ENCODE assay signal across 27 mouse cellular contexts in the genomic region with DNA sequence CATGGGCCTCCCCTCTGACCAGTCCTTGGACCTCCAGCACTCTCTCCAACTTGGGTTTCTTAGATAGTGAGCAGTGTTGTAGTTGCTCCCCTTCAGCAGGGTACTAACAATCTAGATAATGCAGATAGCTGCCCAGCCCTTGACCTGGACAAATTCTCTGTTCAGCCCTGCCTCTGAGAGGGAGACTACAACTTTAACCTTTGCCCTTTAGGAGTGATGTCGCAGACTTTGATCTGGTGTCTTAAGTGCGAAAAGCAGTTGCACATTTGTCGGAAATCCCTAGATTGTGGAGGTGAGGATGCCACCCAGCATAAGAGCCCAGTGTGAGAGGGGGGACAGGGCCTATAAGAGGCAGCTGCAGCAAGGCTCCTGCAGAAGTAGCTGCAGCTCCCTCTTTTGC. TPM values are rescaled to one million over a fixed set of nuclear protein-coding genes. Genes with fewer than 3 reads are reported as not detected.
"Had no signal": no experiment of that assay in that cellular context is flagged by ENCODE, and none has a peak within 500 bp of the region (broad histone marks: within the 10 kb centered on the region; RNA-seq: fewer than 3 reads in every experiment).

No protein-coding gene starts in this region.

- H3K9ac ChIP-seq: forebrain, postnatal 0 days; heart, embryonic 13.5 days; heart, embryonic 15.5 days; hindbrain, embryonic 14.5 days; kidney, embryonic 15.5 days; limb, embryonic 12.5 days; liver, embryonic 13.5 days had no signal

- H3K4me2 ChIP-seq: heart, embryonic 13.5 days; heart, embryonic 15.5 days; hindbrain, embryonic 14.5 days; kidney, embryonic 15.5 days; limb, embryonic 12.5 days; liver, embryonic 11.5 days; liver, embryonic 13.5 days had no signal

- ATAC-seq: forebrain, postnatal 0 days; hindbrain, postnatal 0 days; intestine, embryonic 16.5 days had no signal

- H3K36me3 ChIP-seq: heart, embryonic 10.5 days; heart, embryonic 13.5 days; heart, embryonic 15.5 days; kidney, embryonic 15.5 days; limb, embryonic 10.5 days; limb, embryonic 12.5 days; liver, embryonic 13.5 days had no signal

- H3K4me3 ChIP-seq: heart, embryonic 10.5 days; heart, embryonic 13.5 days; heart, embryonic 15.5 days; kidney, embryonic 15.5 days; limb, embryonic 10.5 days; limb, embryonic 12.5 days; liver, embryonic 13.5 days had no signal

- H3K9me3 ChIP-seq: heart, embryonic 10.5 days; heart, embryonic 13.5 days; heart, embryonic 15.5 days; kidney, embryonic 15.5 days; limb, embryonic 10.5 days; limb, embryonic 12.5 days; liver, embryonic 13.5 days had no signal

- DNase-seq: forebrain, postnatal 0 days; gastrocnemius, postnatal 14 days; gastrocnemius, postnatal 36 days; heart, adult 18-20 months; heart, postnatal 14 days; heart, postnatal 36 days; kidney, adult 11 months; kidney, adult 8-10 months; kidney, postnatal 14 days; kidney, postnatal 36 days; layer of hippocampus, adult 9-11 months; layer of hippocampus, postnatal 36 days; liver; liver, embryonic 13.5 days had no signal

- H3K27ac ChIP-seq: heart, embryonic 10.5 days; heart, embryonic 13.5 days; heart, embryonic 15.5 days; hindbrain, embryonic 14.5 days; hindbrain, postnatal 0 days; kidney, embryonic 15.5 days; kidney, postnatal 0 days; limb, embryonic 10.5 days; limb, embryonic 12.5 days; liver, embryonic 13.5 days had no signal

RNA-seq across cellular contexts. Expression of a gene that starts 3.1 kb away (rescaled TPM):
- polyA plus RNA-seq: forebrain, postnatal 0 days; hindbrain, embryonic 14.5 days; limb, embryonic 10.5 days; liver, embryonic 13.5 days had no signal

RNA-seq across cellular contexts. Expression of a gene that starts 7.6 kb away (rescaled TPM):
- polyA plus RNA-seq: forebrain, postnatal 0 days; heart, embryonic 10.5 days; heart, embryonic 13.5 days; heart, postnatal 0 days; hindbrain, embryonic 11.5 days; hindbrain, embryonic 14.5 days; hindbrain, postnatal 0 days; limb, embryonic 10.5 days; limb, embryonic 12.5 days; liver, embryonic 11.5 days; liver, embryonic 13.5 days had no signal

RNA-seq across cellular contexts. Expression of a gene that starts 9.4 kb away (rescaled TPM):
- polyA plus RNA-seq: forebrain, postnatal 0 days; heart, embryonic 10.5 days; heart, embryonic 13.5 days; heart, postnatal 0 days; hindbrain, embryonic 11.5 days; hindbrain, embryonic 14.5 days; hindbrain, postnatal 0 days; limb, embryonic 10.5 days; limb, embryonic 12.5 days; liver, embryonic 13.5 days had no signal
